Mouse (Mus musculus): ENCODE measurements around the gene Rfng. TPM values are rescaled to one million over a fixed set of nuclear protein-coding genes. Genes with fewer than 3 reads are reported as not detected.
"Not testable (repeated sequence)": the region's sequence is repeated elsewhere in the genome, so short reads cannot be mapped to it uniquely, and the experiment has no call there.

Gene Rfng
- polyA plus RNA-seq, 1 experiment from 2014 or later, result 15.6 TPM

DNA sequence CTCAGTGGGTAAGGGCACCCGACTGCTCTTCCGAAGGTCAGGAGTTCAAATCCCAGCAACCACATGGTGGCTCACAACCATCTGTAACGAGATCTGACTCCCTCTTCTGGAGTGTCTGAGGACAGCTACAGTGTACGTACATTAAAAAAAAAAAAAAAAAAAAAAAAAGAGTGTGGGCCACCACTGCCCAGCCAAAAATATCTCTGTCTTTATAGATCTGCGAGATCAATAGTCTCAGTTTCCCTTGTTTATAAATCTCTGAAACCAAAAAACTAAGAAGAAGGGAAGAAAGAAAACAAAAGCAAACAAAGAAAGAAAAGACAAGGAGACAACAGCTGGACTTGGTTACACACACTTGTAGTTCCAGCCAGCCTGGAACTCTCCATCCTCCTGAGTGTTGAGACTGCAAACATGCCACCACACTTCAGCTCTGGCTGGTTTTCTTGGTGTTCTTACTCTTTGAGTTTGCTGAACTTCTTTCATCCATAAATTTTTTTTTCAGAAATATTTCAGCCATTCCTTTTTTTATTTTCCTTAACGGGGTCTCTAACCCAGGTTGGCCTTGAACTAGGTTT is 15.4 kb upstream of the Rfng start:
- Histone ChIP-seq H3K4me3 (ENCODE audit: inconsistent target) (no peak overlapping the region), H3K36me3 (ENCODE audit: inconsistent target) (no peaks in the 10 kb centered on the region; the same call in 1 of the 2 replicates), H3K79me2 (ENCODE audit: inconsistent target) (peaks cover 17% of the 10 kb centered on the region), H3K27ac (no peak overlapping the region)
- 41% methylated on average over 2 of the region's 6 CpGs for WGBS (ENCODE audit: missing documents)

DNA sequence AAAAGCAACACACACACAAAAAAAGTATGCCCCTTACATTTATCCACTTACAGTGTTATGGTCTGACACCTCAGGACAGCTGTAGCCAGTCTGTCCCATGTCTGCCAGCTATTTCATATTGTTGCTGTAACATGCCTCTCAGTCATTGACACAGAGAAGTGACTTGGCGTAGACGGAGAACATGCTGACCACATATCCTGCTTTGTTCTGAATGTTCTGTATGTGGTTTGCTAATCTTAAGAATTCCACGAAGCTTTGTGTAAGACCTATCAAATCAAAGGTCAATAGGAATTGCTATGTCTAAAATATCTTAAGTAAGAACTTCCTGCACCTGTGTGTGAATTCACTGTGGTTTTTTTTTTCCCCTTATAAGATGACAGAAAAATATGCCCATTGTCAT is 14.2 kb upstream of the Rfng start:
- Histone ChIP-seq H3K36me3 (ENCODE audit: inconsistent target) (peaks cover 11% of the 10 kb centered on the region; the same call in 1 of the 2 replicates), H3K27ac (no peak overlapping the region), H3K4me3 (ENCODE audit: inconsistent target) (no peak overlapping the region), H3K79me2 (ENCODE audit: inconsistent target) (peaks cover 21% of the 10 kb centered on the region)
- 22% methylated on average over 3 of the region's 3 CpGs for WGBS (ENCODE audit: missing documents)

DNA sequence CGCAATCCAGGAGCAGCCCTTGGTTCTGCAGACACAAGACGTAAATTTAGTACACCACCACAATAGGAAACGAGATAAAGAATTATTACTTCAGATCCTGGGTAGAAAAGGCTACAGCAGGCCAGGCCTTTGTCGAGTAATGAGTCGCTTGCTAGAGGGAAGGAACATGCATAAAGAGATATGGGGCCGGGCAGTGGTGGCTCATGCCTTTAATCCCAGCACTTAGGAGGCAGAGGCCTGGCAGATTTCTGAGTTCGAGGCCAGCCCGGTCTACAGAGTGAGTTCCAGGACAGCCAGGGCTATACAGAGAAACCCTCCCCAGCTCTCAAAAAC is 12.6 kb upstream of the Rfng start:
- Histone ChIP-seq H3K27ac (peak overlapping the region; percentile 43), H3K4me3 (ENCODE audit: inconsistent target) (no peak overlapping the region), H3K79me2 (ENCODE audit: inconsistent target) (peaks cover 21% of the 10 kb centered on the region), H3K36me3 (ENCODE audit: inconsistent target) (peaks cover 26% of the 10 kb centered on the region)
- WGBS (ENCODE audit: missing documents), result 31% methylated on average over 8 of the region's 8 CpGs

DNA sequence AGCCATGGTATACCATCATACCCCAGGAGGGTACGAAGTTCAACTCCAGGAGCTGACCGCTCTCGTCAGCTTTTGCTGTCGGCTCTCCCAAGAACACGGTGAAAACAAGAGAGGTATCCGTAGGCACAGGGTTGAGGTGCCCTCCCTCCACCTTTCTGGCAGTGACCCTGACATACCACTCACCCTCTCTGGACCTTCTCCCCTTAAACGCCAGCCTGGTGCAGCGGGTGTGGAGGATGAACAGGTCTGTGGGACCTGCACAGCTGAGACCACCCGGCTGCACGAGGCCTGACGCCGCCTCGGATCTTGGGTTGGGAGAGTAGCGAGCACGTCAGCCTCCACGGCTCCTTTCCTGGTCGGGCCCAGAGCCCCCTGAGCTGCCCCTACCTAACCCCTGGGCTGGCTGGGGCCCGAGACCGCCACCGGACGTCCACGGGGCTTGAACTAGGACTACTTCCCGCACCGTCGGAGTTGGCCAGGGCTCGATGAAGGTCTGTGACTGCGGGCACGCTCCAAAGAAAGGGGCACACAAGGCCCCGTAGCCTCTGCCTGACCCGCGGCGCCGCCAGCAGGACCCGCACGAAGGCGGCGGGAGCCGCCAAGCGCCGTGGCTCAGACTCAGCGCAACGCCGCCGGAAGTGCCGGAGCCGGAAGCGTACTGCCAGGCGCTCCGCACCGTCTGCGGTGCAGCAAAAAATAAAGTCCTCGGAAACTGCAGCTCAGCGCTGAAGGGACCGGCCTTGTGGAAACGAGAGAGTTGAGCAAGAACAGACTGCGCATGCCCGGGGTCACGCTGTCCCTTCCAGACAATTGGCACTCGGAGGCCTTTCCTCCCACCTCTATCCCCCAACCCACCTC is 12.0 kb upstream of the Rfng start, which contains the start of gene Dus1l:
Gene Dus1l (minus strand): TSS at position 648 of the 858 bp plus-strand sequence.
- Histone ChIP-seq H3K4me3 (ENCODE audit: inconsistent target) (peak within 1 kb of the TSS; percentile 83), H3K36me3 (ENCODE audit: inconsistent target) (peaks cover 31% of the 10 kb centered on the region), H3K79me2 (ENCODE audit: inconsistent target) (peaks cover 21% of the 10 kb centered on the region), H3K27ac (peak within 1 kb of the TSS; percentile 43)
- WGBS (ENCODE audit: missing documents), result 1% methylated on average over 59 of the region's 59 CpGs

DNA sequence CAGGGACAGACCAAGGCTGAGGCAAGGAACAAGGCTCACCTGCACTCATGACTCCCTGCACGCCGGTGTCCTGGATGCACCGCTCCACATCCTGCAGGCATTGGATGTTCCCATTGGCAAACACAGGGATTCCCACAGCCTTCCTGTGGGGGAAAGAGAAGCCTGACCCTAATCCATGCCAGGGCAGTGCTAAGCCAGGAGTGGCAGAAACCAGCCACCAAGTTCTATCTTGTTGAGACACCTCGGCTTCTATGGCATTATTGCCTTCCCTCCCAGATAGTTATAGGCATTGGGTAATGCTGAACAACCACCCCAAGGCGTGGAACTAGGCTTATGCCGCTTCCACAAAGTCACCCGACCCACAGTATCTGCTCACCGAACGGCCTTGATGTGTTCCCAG is 8.6 kb upstream of the Rfng start:
- Histone ChIP-seq H3K27ac (no peak overlapping the region), H3K36me3 (ENCODE audit: inconsistent target) (peaks cover 57% of the 10 kb centered on the region), H3K4me3 (ENCODE audit: inconsistent target) (no peak overlapping the region), H3K79me2 (ENCODE audit: inconsistent target) (peaks cover 21% of the 10 kb centered on the region)
- WGBS (ENCODE audit: missing documents), result 95% methylated on average over 9 of the region's 9 CpGs

DNA sequence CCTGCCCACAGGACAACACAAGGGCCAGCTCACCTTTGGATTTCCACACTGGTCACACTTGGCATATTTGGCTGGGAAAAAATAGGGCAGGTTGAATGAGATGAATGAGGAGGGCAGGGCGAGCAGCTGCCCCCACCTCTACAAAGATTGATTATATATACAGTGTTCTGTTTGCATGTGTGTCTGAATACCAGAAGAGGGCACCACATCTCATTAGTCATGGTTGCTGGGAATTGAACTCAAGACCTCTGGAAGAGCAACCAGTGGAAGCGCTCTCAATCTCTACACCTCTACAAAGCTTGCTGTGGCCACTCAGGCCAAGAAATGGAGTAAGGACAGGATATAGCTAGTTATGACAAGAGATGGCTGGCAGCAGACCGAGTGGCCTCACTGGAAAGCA is 5.8 kb upstream of the Rfng start:
- H3K79me2 ChIP-seq (ENCODE audit: inconsistent target), result peaks cover 21% of the 10 kb centered on the region
- H3K36me3 ChIP-seq (ENCODE audit: inconsistent target), result peaks cover 68% of the 10 kb centered on the region
- WGBS (ENCODE audit: missing documents), result 86% methylated on average over 2 of the region's 3 CpGs
- H3K4me3 ChIP-seq (ENCODE audit: inconsistent target), result no peak overlapping the region
- no peak overlapping the region for H3K27ac ChIP-seq

DNA sequence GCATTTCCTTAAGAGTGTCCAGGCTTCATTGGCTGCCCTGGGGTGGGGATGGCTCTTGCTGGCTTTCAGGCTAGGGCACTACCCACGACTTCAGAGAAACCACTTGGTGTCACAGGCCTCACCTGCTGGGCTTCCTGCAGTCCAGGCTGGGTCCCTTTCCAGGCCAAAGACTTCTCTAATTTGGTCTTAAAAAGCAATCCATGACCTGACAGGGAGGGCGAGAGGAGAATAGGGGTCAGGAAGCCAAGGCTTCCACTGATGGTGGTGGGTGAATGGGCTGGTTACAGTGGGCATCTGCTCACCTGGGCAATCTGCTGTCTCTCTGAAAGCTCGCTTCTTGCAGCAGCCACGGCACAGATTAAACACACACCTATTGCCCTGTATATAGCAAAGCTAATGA is 5.3 kb upstream of the Rfng start:
- 95% methylated on average over 4 of the region's 4 CpGs for WGBS (ENCODE audit: missing documents)
- peaks cover 18% of the 10 kb centered on the region for H3K79me2 ChIP-seq (ENCODE audit: inconsistent target)
- H3K27ac ChIP-seq, result no peak overlapping the region
- H3K36me3 ChIP-seq (ENCODE audit: inconsistent target), result peaks cover 67% of the 10 kb centered on the region
- no peak overlapping the region for H3K4me3 ChIP-seq (ENCODE audit: inconsistent target)

DNA sequence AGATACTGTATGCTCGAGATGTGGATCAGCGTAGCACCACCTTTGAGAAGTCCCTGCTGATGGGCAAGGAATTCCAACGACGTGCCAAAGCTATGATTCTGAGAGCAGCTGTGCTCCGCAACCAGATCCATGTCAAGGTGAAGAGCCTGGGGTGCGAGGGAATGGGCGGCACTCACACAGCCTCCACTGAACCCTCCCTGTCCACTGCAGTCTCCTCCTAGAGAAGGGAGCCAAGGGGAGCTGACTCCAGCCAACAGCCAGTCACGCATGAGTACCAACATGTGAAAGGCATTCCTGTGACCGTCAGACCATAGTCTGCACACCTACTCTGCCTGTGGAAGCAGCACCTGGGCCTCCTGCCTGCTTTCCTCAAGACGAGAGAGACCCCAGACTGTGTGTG is 4.5 kb upstream of the Rfng start:
- not testable (repeated sequence) for H3K27ac ChIP-seq; H3K4me3 ChIP-seq (ENCODE audit: inconsistent target)
- Histone ChIP-seq H3K79me2 (ENCODE audit: inconsistent target) (peaks cover 15% of the 10 kb centered on the region), H3K36me3 (ENCODE audit: inconsistent target) (peaks cover 59% of the 10 kb centered on the region)
- 96% methylated on average over 4 of the region's 10 CpGs for WGBS (ENCODE audit: missing documents)

DNA sequence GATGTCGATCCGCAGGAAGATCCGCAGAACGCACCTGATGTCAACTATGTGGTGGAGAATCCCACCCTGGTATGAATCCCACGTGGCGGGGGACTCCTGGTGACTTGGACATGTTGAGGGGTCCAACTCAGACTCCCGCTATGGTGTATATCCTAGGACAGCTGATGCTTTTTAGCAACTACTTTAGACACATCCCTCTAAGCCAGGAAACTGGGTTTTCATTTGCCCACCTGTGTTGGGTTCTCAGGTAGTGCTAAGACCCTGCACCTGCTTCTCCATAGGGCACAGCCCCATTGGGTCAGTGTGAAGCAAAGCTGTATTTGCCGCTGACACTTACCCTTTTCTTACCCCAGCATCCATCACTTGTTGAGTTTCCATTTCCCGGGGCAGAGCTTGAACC is 1.1 kb upstream of the Rfng start:
- peaks cover 15% of the 10 kb centered on the region for H3K79me2 ChIP-seq (ENCODE audit: inconsistent target)
- peaks cover 28% of the 10 kb centered on the region; the same call in 1 of the 2 replicates for H3K36me3 ChIP-seq (ENCODE audit: inconsistent target)
- peak overlapping the region; percentile 61 for H3K4me3 ChIP-seq (ENCODE audit: inconsistent target)
- no peak overlapping the region for H3K27ac ChIP-seq
- WGBS (ENCODE audit: missing documents), result 51% methylated on average over 9 of the region's 9 CpGs

DNA sequence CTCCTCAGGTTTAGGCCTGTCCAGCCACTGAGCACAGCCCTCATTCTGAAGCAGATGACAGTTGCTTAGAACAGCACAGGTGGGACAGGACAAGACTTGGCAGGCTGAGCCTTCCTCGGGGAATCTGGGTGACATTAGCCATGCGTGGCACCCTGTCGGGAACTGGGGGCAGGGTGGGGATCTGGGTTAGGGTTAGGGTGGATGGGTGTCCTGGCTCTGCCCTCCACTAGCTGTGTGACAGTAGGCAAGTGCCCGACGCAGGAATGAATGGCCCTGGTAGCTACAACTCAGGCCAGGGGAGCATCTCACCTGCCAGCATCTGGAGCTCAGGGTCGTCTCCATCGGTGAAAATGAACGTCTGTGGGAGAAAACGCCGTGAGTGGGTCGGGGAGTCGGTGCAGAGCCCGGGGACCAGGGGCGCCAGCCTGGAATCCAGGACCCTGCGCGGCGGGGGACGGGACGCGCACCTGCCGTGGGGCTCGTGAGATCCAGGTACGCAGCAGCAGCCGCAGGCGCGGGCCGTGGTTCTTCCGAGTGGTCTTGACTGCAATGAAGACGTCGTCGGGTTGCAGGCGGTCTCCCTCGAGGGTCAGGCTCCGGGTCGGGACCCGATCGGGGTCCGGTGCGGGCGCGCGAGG is 462 bp downstream of the Rfng start:
- H3K27ac ChIP-seq, result no peak overlapping the region
- H3K36me3 ChIP-seq (ENCODE audit: inconsistent target), result peaks cover 16% of the 10 kb centered on the region; the same call in 1 of the 2 replicates
- peaks cover 15% of the 10 kb centered on the region for H3K79me2 ChIP-seq (ENCODE audit: inconsistent target)
- WGBS (ENCODE audit: missing documents), result 6% methylated on average over 38 of the region's 42 CpGs
- peak overlapping the region; percentile 27 for H3K4me3 ChIP-seq (ENCODE audit: inconsistent target)

DNA sequence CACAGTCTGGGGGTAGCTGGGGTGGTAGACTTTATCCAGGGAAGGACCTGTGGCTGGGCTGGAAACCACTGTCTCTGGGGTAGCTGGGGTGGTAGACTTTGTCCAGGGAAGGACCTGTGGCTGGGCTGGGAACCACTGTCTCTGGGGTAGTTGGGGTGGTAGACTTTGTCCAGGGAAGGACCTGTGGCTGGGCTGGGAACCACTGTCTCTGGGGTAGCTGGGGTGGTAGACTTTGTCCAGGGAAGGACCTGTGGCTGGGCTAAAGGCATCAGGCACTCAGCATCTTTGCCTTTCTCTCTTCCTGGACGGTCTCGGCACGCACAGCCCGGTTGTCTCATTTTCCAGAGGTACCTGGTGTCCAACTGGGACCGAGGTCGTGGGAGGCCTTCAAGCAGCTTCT is 2.6 kb downstream of the Rfng start:
- H3K79me2 ChIP-seq (ENCODE audit: inconsistent target), result peaks cover 15% of the 10 kb centered on the region
- not testable (repeated sequence) for H3K27ac ChIP-seq; H3K4me3 ChIP-seq (ENCODE audit: inconsistent target); H3K36me3 ChIP-seq (ENCODE audit: inconsistent target)
- 92% methylated on average over 5 of the region's 6 CpGs for WGBS (ENCODE audit: missing documents)

DNA sequence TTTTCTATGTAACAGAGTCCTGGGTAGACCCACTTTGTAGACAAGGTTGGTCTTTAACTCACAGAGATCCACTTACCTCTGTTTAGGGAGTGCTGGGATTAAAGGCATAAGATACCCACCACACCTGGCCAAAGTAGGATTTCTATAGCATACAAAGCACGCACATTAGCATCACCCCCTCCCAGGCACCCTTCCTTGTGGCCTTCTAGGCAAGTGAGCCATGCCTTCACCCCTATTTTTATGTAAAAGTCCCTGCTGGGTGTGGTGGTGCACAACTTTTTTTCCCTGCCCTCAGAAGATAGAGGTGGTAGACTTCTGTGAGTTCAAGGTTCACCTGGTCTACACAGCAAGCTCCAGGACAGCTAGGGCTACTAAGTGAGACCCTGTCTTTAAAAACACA is 4.1 kb downstream of the Rfng start:
- H3K36me3 ChIP-seq (ENCODE audit: inconsistent target), result no peaks in the 10 kb centered on the region
- no peak overlapping the region for H3K27ac ChIP-seq
- no peak overlapping the region for H3K4me3 ChIP-seq (ENCODE audit: inconsistent target)
- 100% methylated on average over 1 of the region's 1 CpGs for WGBS (ENCODE audit: missing documents)
- peaks cover 3% of the 10 kb centered on the region for H3K79me2 ChIP-seq (ENCODE audit: inconsistent target)

DNA sequence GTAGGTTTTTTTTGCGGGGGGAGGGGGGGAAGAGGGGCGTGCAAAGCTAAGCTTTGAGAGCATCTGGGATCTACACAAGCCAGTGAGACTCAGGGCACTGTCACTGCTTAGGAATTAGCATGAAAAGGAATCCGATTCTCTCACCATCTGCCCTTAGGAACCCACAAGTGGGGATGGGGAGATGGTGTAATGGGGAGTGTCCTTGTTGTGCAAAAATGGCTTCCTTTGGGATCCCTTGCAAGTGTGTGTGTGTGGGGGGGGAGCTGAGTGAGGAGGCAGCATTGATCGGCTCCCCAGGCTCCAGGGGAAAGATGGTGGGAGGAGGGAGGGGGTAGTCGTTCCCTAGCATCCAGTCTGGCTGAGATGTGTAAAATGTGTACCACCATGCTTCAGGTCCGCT is 6.9 kb downstream of the Rfng start:
- Histone ChIP-seq H3K79me2 (ENCODE audit: inconsistent target) (no peaks in the 10 kb centered on the region), H3K27ac (no peak overlapping the region)
- 53% methylated on average over 6 of the region's 6 CpGs for WGBS (ENCODE audit: missing documents)

DNA sequence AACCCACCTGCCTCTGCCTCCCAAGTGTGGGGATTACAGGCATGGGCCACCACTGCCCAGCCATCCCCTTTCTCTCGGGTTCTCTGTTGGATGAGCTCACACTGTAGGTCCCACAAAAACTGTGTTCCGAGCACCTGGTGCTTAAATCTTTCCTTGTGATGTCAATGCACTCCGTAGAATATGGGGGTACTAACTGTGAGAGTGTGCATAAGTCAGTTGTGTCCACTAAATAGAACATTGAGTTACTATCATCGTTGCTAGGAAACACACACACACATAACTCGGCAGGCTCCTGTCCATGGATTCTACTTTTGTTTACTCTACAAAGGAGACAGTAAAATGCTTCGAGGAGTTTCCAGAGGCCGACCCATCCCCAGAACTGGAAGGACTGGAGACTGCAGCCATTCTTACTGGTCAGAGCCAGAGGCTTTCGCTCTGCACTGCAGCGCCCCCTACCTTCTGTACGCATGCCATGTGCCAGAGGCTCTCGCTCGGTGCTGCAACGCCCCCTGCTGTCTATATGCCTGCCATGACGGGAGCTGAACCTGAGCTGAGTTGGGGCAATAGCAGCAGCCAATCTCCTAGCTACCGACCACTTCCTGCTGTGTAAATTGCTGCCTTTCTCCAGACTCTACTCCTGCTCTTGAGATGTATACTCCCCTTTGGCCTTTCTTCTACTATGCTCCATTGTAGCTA is 8.1 kb downstream of the Rfng start:
- H3K79me2 ChIP-seq (ENCODE audit: inconsistent target), result no peaks in the 10 kb centered on the region
- H3K27ac ChIP-seq, result no peak overlapping the region
- no peaks in the 10 kb centered on the region for H3K36me3 ChIP-seq (ENCODE audit: inconsistent target)
- WGBS (ENCODE audit: missing documents), result 27% methylated on average over 15 of the region's 15 CpGs
- no peak overlapping the region for H3K4me3 ChIP-seq (ENCODE audit: inconsistent target)

More for the DNA sequence above, 6.9 kb downstream of the Rfng start:
- Histone ChIP-seq H3K36me3 (ENCODE audit: inconsistent target) (no peaks in the 10 kb centered on the region), H3K4me3 (ENCODE audit: inconsistent target) (no peak overlapping the region)

All from macrophage (primary cell).